Mouse (Mus musculus) left cerebral cortex, postnatal 36 days (tissue): ENCODE data around the gene Sec24d. TPM values are rescaled to one million over a fixed set of nuclear protein-coding genes. Genes with fewer than 3 reads are reported as not detected.

Source experiments
- DNase-seq, 2 experiments: peaks; one replicate each; pipeline ENCODE4 v3.0.0; 2021 to 2022; ENCODE audit warnings: low spot score in 2 of 2, mixed read lengths in 1 of 2
- intact Hi-C: fragments of 180-260 bp; cut with DNase I; formaldehyde crosslinking; loops from one replicate; pipeline ENCODE4 v1.15.1; 2025
- total RNA-seq, 2 experiments: library from RNA; stranded (reverse); gene quantifications; 2 replicates each; pipeline ENCODE4 v1.2.3; 2021

Gene Sec24d
- 10 to 100 TPM; 10.5 to 10.9 TPM for total RNA-seq

- peak; percentile 76 to 83 for DNase-seq
- intact Hi-C loops = no loop called here
Measured at GRCm38 (mm10) chr3:123266753-123267651, at the start of gene Sec24d. TSS of gene Sec24d (plus strand) at chr3:123267455.

GRCm38 (mm10) chr3:123218646-123219045 is 48.6 kb upstream of the Sec24d start:
- intact Hi-C loops = no loop called here
- no peak for DNase-seq

- intact Hi-C loops = no loop called here
- no peak for DNase-seq
Measured at GRCm38 (mm10) chr3:123227276-123227675, 40.0 kb upstream of the Sec24d start.

DNA sequence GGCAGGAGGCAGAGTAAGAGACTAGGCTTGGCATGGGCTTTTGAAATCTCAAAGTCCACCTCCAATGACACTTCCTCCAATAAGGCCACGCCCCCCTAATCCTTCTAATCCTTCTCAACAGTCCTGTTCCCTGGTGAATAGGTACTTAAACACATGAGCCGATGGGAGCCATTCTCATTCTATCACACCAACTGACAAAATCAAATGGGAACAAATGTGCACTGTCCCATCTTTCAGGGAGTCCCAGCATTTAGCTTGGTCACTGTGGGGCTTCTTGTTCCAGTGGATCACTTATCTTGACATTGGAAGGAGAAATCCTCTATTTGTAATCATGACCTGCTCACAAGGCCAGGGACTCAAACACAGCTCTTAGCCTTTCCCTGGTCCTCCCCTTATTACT is 35.6 kb upstream of the Sec24d start:
- intact Hi-C loops = loop anchor here (10.0 kb wide), 1 partner anchor 123 kb away; no protein-coding TSS in a partner anchor
- no peak for DNase-seq

- peak; percentile 10 to 33 for DNase-seq
- intact Hi-C loops = loop anchor here (1.0 to 10.0 kb wide), 3 partner anchors 66 to 120 kb away; no protein-coding TSS in a partner anchor
Measured at GRCm38 (mm10) chr3:123234191-123234836, 32.9 kb upstream of the Sec24d start.

GRCm38 (mm10) chr3:123235495-123235894 is 31.8 kb upstream of the Sec24d start:
- intact Hi-C loops = loop anchor here (2.0 to 10.0 kb wide), 2 partner anchors 67 to 119 kb away; no protein-coding TSS in a partner anchor
- DNase-seq = no peak

GRCm38 (mm10) chr3:123235921-123236320 is 31.3 kb upstream of the Sec24d start, which contains the start of gene Synpo2:
TSS of gene Synpo2 (minus strand) at chr3:123236149.
- intact Hi-C loops = loop anchor here (2.0 to 10.0 kb wide), 2 partner anchors 67 to 119 kb away; no protein-coding TSS in a partner anchor
- peak; percentile 20 to 37 for DNase-seq

DNA sequence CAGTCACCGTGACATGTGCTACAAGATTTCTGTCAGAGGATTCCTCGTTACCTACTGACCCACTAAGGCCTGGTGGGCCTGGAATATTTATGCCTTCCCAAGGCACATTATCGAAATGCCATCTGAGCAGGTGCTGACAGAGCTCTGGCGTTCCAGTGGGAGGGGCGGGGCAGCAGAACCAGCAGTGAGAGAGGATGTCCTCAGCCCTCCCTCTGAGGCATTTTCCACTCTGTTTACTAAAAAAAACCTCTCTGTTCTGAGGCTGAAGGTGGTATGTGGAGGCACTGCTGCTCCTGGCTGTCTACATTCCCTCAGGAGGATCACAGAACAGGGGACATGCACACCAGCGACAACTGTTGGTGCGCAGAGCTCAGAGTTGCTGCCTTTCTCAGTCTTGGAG is 30.2 kb upstream of the Sec24d start:
- no peak for DNase-seq
- intact Hi-C loops = loop anchor here (10.0 kb wide), 1 partner anchor 118 kb away; no protein-coding TSS in a partner anchor

- intact Hi-C loops = loop anchor here (10.0 kb wide), 1 partner anchor 117 kb away; no protein-coding TSS in a partner anchor
- DNase-seq = no peak
Measured at GRCm38 (mm10) chr3:123237446-123237845, 29.8 kb upstream of the Sec24d start.

DNA sequence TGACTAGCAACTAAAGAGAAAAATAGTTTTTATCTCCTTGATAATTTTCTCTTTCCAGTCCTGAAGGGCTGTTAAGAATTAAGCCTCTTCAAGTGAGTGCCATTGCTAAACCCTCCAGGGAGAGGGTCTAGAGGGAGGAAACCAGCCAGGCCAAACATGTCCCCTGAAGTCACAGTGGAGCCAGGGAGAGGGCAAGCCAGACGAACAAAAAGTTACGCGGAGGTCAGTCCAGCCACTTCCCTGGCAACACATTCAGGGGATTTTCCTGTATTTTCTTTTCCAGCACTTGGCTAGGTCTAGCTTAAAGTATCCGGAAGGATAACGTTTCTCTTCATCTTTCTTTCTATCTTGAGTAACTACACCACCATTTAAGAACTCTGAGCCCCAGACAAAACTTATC is 22.9 kb upstream of the Sec24d start:
- no peak for DNase-seq
- intact Hi-C loops = no loop called here

DNA sequence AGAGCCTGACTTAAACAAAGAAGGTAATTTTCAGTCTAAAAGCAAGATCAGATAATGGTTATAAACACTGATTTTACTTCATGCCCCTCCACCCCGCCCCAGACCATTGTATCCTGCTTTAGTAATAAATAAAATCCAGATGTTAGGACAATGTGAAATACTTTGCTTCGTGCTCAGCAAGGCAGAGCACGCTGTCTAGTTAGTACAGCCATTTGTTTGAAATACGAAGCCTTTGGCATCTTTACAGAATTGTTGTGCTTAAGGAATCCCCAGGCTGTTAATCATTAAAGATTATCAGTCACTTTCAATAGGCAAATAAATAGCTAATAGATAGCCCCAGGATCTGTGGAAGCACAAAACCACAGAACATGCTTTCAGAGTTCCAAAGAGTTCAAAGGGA is 21.6 kb upstream of the Sec24d start:
- DNase-seq = no peak
- intact Hi-C loops = no loop called here

GRCm38 (mm10) chr3:123256181-123257101 is 10.8 kb upstream of the Sec24d start:
- DNase-seq = no peak

DNA sequence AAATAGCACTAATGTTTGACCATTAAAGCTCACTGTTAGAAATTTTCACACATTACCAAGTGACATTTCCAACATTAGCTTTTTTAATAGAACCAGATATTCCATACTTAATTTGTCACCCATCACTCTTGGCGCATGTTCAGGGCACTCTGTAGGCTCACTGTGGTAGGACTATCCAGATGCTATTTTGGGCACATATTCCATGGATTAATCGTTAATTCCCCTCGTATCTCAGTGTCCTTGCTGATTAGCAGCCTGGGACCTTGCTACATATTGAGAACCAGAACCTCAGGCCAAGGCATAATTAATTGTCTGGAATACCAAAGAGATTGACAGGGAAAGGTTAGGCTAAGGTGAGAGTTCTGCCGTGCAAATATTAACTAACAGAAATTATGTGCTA is 8.5 kb upstream of the Sec24d start:
- intact Hi-C loops = no loop called here
- DNase-seq = no peak

More at GRCm38 (mm10) chr3:123256181-123257101, 10.8 kb upstream of the Sec24d start:
- intact Hi-C loops = no loop called here

DNA sequence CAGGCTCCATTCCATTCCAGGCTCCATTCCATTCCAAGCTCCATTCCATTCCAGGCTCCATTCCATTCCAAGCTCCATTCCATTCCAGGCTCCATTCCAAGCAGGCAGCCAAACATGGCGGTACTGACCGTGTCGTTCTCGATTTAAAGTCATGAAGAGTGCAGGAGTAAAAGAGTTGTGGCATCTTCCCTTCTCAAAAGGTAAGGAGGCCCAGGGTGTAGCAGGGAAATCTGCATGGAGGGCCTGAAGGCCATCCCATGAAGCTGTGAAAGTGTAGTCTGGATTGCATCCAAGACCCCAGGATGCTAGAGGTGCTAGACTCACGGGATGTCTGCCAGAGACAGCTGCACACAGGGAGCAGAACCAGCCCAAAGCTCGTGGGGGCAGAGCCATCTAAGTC is 2.5 kb upstream of the Sec24d start:
- intact Hi-C loops = no loop called here
- DNase-seq = no peak

DNA sequence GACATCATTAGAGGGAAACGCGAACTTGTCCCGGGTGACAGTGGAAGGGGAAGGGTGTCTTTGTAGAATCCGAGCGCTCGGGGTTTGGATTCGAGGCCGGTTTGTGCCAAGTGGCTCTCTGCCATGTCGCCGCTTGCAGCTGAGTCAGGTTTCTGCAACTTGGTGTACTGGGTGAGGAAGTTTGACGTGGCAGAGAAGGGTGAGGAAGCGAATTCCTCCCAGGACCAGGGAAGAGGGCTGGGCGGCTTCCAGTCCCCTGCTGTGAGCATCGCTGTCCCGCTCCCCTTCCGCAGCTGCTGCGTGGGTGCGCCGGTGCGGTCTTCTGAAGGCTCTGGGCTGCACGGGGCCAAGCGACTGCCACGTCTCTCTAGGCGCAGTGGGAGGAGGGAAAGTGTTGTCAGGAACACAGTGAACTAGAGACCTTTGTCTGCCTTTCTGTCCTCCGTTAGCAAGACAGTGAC is 516 bp downstream of the Sec24d start:
- intact Hi-C loops = no loop called here
- DNase-seq = peak; percentile 58 to 63

DNA sequence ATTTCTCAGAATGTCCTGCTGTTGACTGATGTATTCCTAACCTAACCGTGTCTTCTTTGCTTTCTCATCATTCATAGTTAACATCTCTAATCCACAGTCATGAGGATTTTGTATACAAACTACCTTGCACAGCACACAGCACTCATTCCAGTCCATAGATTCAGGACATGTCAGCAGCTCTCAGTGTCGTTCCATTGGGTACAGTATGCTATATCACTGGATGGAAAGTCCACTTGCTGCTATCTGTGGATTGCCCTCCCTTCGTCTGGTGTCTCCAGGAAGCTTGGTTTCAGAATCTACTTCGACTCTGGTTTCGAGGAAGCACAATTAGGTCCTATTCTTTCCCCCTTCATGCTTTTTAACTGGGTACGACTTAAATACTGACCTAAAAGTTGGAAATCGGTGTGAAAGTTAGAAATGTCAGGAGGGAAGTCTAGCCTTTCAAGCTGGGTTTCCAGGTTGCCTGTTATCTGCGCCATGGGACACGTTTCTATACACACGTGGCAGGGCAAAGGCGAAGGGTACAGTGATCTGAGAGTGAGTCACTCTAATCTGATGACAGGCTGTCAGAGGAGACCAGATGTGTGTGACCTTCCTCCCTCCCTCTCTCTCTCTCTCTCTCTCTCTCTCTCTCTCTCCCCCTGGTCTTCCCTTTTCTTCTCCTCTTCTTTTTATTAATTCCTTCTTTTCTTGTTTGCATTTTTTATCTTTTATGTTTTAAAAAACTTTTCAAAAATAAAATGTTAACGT is 15.8 kb downstream of the Sec24d start:
- intact Hi-C loops = no loop called here
- DNase-seq = no peak

DNA sequence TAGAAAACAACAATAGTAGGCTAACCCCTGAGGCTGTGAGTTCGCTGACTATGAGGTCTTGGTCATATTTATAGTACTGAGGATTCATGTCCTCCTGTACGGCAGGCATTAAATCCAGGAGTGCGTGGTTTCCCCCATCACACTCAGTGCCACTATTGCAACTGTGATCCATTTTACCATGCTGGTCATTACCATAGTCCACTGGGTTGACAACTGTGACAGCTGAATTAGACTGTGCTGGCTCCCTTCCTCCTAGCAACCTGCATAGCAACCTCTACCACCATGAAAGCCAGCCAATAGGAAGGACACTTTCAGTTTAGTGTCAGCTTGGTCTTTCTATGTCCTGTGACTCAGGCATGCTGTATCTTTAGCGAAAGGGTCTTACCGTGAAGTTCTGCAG is 17.0 kb downstream of the Sec24d start:
- intact Hi-C loops = no loop called here

DNA sequence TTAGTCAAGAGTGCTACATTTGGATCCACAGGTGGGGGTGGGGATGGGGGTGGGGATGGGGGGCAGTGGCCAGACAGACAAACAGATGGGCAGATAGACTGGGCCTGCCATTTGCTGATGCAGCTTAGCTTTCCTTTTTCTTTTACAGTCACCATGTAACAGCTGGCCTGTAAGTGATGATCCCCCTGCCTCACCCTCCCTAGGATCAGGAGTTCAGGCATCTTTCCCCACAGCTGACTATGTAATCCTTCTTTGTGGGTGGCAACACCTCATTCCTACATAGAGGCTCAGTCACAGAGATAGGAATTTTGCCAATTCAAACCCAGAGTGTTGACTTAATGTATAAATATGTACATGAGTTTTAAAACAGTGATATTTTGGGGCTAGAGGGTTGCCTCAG is 18.4 kb downstream of the Sec24d start:
- intact Hi-C loops = no loop called here
- DNase-seq = no peak

More for the DNA sequence above, 17.0 kb downstream of the Sec24d start:
- no peak for DNase-seq
